Mouse (Mus musculus) CD4-positive, CD25-positive, alpha-beta regulatory T cell, adult 4 months (primary cell): ENCODE measurements around the gene Adgrl4. TPM values are rescaled to one million over a fixed set of nuclear protein-coding genes. Genes with fewer than 3 reads are reported as not detected.

Experiments
- ATAC-seq: one replicate; pipeline ENCODE4 v1.8.0; 2017
- polyA plus RNA-seq, 2 experiments: library from polyadenylated mRNA; unstranded; fragments of 100-300 nt; shearing (Covaris generic); gene quantifications; one replicate each; pipeline ENCODE4 v1.2.1; 2017

Gene Adgrl4
- not detected for polyA plus RNA-seq

- no peak for ATAC-seq
Observed at GRCm38 (mm10) chr3:151437693-151438092, at the start of gene Adgrl4. Gene Adgrl4 (plus strand): TSS chr3:151437887.

DNA sequence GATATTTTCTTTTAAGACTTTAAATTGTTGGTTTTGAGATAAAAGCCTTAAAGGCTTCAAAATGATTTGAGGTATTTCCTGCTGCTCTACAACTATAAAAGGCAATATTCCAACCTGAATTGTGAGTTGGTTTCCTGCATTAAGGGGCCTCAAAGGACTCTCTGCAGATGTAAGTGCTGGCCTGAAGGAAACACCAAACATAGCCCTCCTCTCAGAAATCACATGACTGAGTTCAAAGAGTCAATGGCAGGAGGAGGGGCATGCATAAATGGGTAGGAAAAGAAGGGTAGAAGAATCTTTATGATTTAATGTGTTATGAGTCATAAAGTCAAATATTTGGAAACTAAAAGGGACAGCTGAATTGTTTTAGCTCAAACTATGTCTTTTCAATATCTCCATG lies 46.8 kb upstream of the Adgrl4 start:
- ATAC-seq: no peak

DNA sequence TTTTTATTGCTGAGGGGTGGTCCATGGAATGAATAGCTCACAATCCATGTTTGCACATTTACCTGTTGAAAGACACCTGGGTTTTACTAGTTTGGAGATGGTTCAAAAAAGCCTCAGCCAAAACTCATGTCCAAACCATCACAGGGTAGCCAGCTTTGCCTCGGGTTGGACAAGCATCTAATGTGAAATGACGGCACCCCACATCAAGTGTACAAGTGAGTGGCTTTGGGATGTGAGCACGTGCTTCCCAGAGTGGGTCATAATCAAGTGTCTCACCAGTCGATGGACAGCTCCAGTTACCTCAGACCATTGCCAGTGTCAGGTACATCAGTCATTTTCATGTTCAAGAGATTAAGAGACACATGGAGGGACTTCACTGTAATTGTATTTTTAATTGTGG lies 44.8 kb upstream of the Adgrl4 start:
- ATAC-seq: no peak

DNA sequence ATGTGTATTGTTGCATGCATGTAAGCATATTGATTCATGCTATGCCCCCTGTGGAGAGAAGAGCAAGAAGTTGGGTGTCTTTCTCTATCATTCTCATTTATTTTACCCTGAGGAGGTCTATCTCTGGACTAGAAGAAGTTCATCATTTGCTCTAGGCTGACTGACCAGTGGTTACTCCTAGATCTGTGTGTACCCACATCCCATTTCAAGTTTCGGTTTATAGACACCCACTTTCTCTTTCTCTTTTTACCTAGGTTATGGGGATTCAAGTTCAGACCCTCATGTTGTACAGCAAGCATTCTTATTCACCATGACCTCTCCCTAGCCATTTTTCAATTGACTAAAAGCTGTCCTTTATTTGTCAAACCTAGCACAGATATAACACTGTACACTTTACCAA lies 44.4 kb upstream of the Adgrl4 start:
- no peak for ATAC-seq

GRCm38 (mm10) chr3:151399270-151399669 lies 38.4 kb upstream of the Adgrl4 start:
- ATAC-seq: no peak

- ATAC-seq: no peak
Observed at GRCm38 (mm10) chr3:151411031-151411430, 26.7 kb upstream of the Adgrl4 start.

- no peak for ATAC-seq
Observed at GRCm38 (mm10) chr3:151411488-151411887, 26.2 kb upstream of the Adgrl4 start.

DNA sequence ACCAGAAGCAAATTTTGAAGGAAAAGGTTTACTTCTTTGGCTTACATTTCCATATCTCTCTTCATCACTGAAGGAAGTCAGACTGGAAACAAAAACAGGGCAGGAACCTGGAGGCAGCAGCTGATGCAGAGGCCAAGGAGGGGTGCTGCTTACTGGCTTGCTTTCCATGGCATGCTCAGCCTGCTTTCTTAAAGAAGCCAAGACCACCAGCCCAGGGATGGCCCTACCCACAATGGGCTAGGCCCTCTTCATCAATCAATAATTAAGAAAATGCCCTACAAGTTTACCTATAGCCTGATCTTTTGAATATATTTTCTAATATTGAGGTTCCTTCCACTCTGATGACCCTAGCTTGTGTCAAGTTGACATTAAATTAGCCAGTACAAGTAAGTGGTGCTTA lies 20.8 kb upstream of the Adgrl4 start:
- ATAC-seq: no peak

- ATAC-seq: no peak
Observed at GRCm38 (mm10) chr3:151417688-151418572, 19.8 kb upstream of the Adgrl4 start.

- ATAC-seq: no peak
Observed at GRCm38 (mm10) chr3:151424326-151425207, 13.1 kb upstream of the Adgrl4 start.

DNA sequence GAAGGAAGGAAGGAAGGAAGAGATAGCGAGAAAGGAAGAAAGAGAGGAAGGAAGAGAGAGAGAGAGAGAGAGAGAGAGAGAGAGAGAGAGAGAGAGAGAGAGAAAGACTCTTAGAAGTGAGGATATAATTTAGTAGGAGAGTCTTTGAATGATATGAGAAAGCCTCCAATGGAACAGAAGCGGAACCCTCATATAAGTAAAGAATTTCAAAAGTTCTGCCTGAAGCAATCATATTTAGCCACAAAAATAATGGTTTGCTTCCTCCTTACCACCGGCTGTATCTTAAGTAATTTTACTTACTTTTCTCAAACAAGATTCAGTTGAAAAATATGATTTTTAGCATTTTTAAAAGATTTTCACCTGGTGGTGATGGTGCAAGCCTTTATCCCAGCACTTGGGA lies 7.6 kb upstream of the Adgrl4 start:
- ATAC-seq: no peak

GRCm38 (mm10) chr3:151431507-151431906 lies 6.2 kb upstream of the Adgrl4 start:
- no peak for ATAC-seq

DNA sequence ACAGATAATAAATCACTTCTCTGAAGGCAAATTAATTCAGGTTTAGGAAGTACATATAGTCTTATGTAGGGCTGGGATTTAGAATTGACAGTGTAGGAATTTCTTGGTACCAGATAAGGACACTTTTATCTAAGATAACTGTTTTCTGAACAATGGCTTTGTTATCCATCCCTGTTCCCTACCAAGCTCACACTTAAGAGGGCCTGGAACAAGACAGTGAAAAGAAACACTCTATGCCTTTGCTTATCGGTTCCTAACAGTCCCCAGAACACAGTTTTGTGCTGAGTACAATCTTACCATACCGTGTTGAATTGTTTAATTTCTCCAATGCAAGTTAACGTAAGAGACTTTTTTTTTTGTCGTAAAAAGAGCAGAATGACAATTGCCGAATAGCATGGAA lies 677 bp downstream of the Adgrl4 start:
- ATAC-seq: no peak

GRCm38 (mm10) chr3:151439976-151440375 lies 2.3 kb downstream of the Adgrl4 start:
- no peak for ATAC-seq

DNA sequence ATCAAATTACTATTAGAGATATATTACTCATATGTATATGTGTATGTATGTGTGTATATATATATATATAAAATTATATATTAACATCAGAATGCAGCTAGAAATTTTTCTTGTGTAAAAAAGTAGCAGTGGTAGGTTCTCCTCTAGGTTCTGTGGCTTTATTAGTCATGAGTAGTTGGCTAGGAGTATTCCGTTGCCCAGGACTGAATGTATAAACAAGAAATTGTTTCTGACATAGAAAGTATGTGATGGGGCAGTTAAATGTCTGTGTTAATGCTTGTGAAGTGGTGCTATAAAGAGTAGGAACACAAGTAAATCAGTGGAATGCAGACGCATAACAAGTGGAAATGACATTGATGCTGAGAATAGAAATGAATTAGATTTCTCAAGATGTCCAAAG lies 4.3 kb downstream of the Adgrl4 start:
- ATAC-seq: no peak

GRCm38 (mm10) chr3:151443486-151443885 lies 5.8 kb downstream of the Adgrl4 start:
- no peak for ATAC-seq

DNA sequence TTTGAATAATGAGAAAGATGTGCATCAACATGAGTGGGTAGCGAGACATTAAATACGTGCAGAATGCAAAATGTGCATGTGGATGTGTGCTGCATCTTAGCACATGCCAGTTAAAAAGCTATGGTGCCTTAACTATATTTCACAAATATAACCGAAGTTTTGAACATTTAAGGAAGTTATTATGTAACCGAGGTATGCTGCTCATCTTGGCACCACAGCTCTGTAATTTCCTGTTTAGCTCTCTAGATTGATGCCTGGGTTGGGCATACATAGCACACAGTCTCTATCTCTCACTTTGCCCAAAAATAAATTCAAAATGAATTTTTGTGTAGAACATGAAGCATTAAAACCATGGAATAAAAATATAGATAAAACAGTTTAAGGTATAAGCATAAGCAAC lies 6.6 kb downstream of the Adgrl4 start:
- no peak for ATAC-seq

- ATAC-seq: no peak
Observed at GRCm38 (mm10) chr3:151445936-151446335, 8.2 kb downstream of the Adgrl4 start.

DNA sequence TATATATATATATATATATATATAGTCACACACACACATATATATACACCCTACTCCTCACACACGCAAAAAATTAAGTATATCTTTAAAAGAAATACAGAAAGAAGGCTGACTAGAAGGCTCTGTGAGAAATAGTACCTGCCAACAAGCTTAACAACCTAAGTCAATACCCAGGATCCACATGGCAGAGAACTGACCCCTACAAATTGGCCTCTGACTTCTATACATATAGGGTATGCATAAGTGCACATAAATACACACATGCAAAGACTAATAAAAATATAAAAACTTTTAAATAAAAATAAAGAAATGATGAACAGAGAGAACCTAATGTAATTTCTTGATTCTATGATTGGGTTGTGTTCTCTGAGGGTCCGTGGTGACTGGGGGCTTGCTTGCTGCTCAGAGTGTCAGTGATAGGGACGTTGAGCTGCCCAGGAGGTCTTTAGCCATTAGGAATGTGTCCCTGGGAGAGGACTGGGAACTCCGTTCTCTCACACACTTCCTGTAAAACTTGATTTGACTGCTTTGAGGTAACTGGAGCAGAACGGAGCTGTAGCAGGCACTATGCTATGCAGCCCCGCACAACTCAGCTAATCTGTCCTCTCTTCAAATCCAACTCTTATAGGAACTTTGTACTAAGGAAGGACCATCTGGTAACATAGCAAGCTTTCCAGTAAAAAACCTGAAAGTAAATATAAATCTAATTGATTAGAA lies 17.5 kb downstream of the Adgrl4 start:
- ATAC-seq: no peak

- ATAC-seq: no peak
Observed at GRCm38 (mm10) chr3:151459430-151460190, 21.9 kb downstream of the Adgrl4 start.

GRCm38 (mm10) chr3:151465215-151465614 lies 27.5 kb downstream of the Adgrl4 start:
- no peak for ATAC-seq

- ATAC-seq: no peak
Observed at GRCm38 (mm10) chr3:151488853-151489252, 51.2 kb downstream of the Adgrl4 start.
